Mouse (Mus musculus): Measurements from ENCODE around the gene Isyna1. TPM values are rescaled to one million over a fixed set of nuclear protein-coding genes. Genes with fewer than 3 reads are reported as not detected.
A peak's percentile ranks its signal among the peaks of the same experiment; 100 is the strongest.

Isyna1 gene
- polyA plus RNA-seq, 1 experiment from 2014 or later, result 113 TPM

GRCm38 (mm10) chr8:70618888-70619334 lies 24.7 kb downstream of the Isyna1 start:
- Histone ChIP-seq H3K27ac (replicated peaks) (no peak overlapping the region), H3K27me3 (peaks cover 20% of the 10 kb centered on the region), H3K9ac (no peak overlapping the region), H3K36me3 (no peaks in the 10 kb centered on the region), H3K9me3 (no peaks in the 10 kb centered on the region), H3K4me1 (replicated peaks) (no peaks in the 10 kb centered on the region), H3K4me3 (no peak overlapping the region), H3K4me2 (no peak overlapping the region)
- no peak for ATAC-seq (ENCODE audit: low read depth)
- WGBS, result 29% methylated on average over 9 of the region's 9 CpGs

GRCm38 (mm10) chr8:70622220-70622619 lies 28.0 kb downstream of the Isyna1 start:
- 58% methylated on average over 3 of the region's 3 CpGs for WGBS
- no peaks in the 10 kb centered on the region for H3K36me3 ChIP-seq
- H3K9me3 ChIP-seq, result no peaks in the 10 kb centered on the region
- no peak overlapping the region for H3K4me3 ChIP-seq
- no peak overlapping the region for H3K4me2 ChIP-seq
- H3K4me1 ChIP-seq (replicated peaks), result no peaks in the 10 kb centered on the region
- no peak overlapping the region for H3K27ac ChIP-seq (replicated peaks)
- H3K9ac ChIP-seq, result no peak overlapping the region
- H3K27me3 ChIP-seq, result peaks cover 20% of the 10 kb centered on the region
- no peak for ATAC-seq (ENCODE audit: low read depth)

GRCm38 (mm10) chr8:70625104-70625503 lies 30.9 kb downstream of the Isyna1 start:
- H3K4me1 ChIP-seq (replicated peaks), result peaks cover 12% of the 10 kb centered on the region
- H3K4me3 ChIP-seq, result no peak overlapping the region
- H3K27me3 ChIP-seq, result peaks cover 20% of the 10 kb centered on the region
- H3K27ac ChIP-seq (replicated peaks), result no peak overlapping the region
- no peak overlapping the region for H3K9ac ChIP-seq
- 24% methylated on average over 5 of the region's 5 CpGs for WGBS
- no peaks in the 10 kb centered on the region for H3K36me3 ChIP-seq
- no peaks in the 10 kb centered on the region for H3K9me3 ChIP-seq
- no peak for ATAC-seq (ENCODE audit: low read depth)
- no peak overlapping the region for H3K4me2 ChIP-seq

- no peak for ATAC-seq (ENCODE audit: low read depth)
- H3K4me2 ChIP-seq, result no peak overlapping the region
- H3K4me1 ChIP-seq (replicated peaks), result peaks cover 25% of the 10 kb centered on the region
- H3K4me3 ChIP-seq, result no peak overlapping the region
- 84% methylated on average over 5 of the region's 5 CpGs for WGBS
- no peak overlapping the region for H3K27ac ChIP-seq (replicated peaks)
- H3K9ac ChIP-seq, result no peak overlapping the region
- H3K9me3 ChIP-seq, result no peaks in the 10 kb centered on the region
- H3K27me3 ChIP-seq, result peaks cover 15% of the 10 kb centered on the region
- no peaks in the 10 kb centered on the region for H3K36me3 ChIP-seq
These were observed 32.9 kb downstream of the Isyna1 start for GRCm38 (mm10) chr8:70627041-70627440.

GRCm38 (mm10) chr8:70628986-70629490 lies 34.9 kb downstream of the Isyna1 start:
- Histone ChIP-seq H3K27me3 (peaks cover 13% of the 10 kb centered on the region), H3K9ac (peak overlapping the region; percentile 71), H3K4me1 (replicated peaks) (peaks cover 25% of the 10 kb centered on the region), H3K9me3 (no peaks in the 10 kb centered on the region), H3K4me3 (peak overlapping the region; percentile 45), H3K27ac (replicated peaks) (peak overlapping the region; percentile 76), H3K4me2 (peak overlapping the region; percentile 62), H3K36me3 (no peaks in the 10 kb centered on the region)
- WGBS, result 59% methylated on average over 7 of the region's 7 CpGs
- ATAC-seq (ENCODE audit: low read depth), result peak; percentile 8; the same call in 1 of the 2 replicates

- ATAC-seq (ENCODE audit: low read depth), result peak; percentile 94
- Histone ChIP-seq H3K36me3 (no peaks in the 10 kb centered on the region), H3K4me1 (replicated peaks) (peaks cover 25% of the 10 kb centered on the region), H3K9me3 (no peaks in the 10 kb centered on the region), H3K9ac (peak overlapping the region; percentile 71), H3K4me2 (peak overlapping the region; percentile 62), H3K27me3 (peaks cover 13% of the 10 kb centered on the region), H3K27ac (replicated peaks) (peak overlapping the region; percentile 76), H3K4me3 (peak overlapping the region; percentile 45)
- under 1% methylated on average over 60 of the region's 60 CpGs for WGBS
These were observed 35.7 kb downstream of the Isyna1 start for GRCm38 (mm10) chr8:70629574-70630531.

GRCm38 (mm10) chr8:70630532-70631381 lies 36.6 kb downstream of the Isyna1 start:
- Histone ChIP-seq H3K27ac (replicated peaks) (no peak overlapping the region), H3K27me3 (peaks cover 13% of the 10 kb centered on the region), H3K4me1 (replicated peaks) (peaks cover 25% of the 10 kb centered on the region), H3K4me2 (peak overlapping the region; percentile 62), H3K9ac (no peak overlapping the region), H3K36me3 (no peaks in the 10 kb centered on the region), H3K4me3 (no peak overlapping the region), H3K9me3 (no peaks in the 10 kb centered on the region)
- 13% methylated on average over 22 of the region's 22 CpGs for WGBS
- ATAC-seq (ENCODE audit: low read depth), result no peak

- Histone ChIP-seq H3K27me3 (peaks cover 13% of the 10 kb centered on the region), H3K4me2 (no peak overlapping the region; the same call in 1 of the 2 replicates), H3K9me3 (no peaks in the 10 kb centered on the region), H3K36me3 (no peaks in the 10 kb centered on the region), H3K4me3 (no peak overlapping the region), H3K9ac (no peak overlapping the region), H3K4me1 (replicated peaks) (peaks cover 25% of the 10 kb centered on the region), H3K27ac (replicated peaks) (no peak overlapping the region)
- no peak for ATAC-seq (ENCODE audit: low read depth)
- WGBS, result 20% methylated on average over 23 of the region's 24 CpGs
These were observed 37.3 kb downstream of the Isyna1 start for GRCm38 (mm10) chr8:70631436-70631835.

- H3K36me3 ChIP-seq, result no peaks in the 10 kb centered on the region
- no peak within 1 kb of the TSS for H3K27ac ChIP-seq (replicated peaks)
- H3K9ac ChIP-seq, result no peak within 1 kb of the TSS
- no peak within 1 kb of the TSS; the same call in 1 of the 2 replicates for H3K4me2 ChIP-seq
- no peaks in the 10 kb centered on the region for H3K9me3 ChIP-seq
- peaks cover 30% of the 10 kb centered on the region for H3K4me1 ChIP-seq (replicated peaks)
- peaks cover 13% of the 10 kb centered on the region for H3K27me3 ChIP-seq
- 79% methylated on average over 6 of the region's 6 CpGs for WGBS
- ATAC-seq (ENCODE audit: low read depth), result no peak
- H3K4me3 ChIP-seq, result no peak within 1 kb of the TSS
These were observed 38.2 kb downstream of the Isyna1 start, which contains the start of gene Gdf15 for GRCm38 (mm10) chr8:70632346-70632892. Gene Gdf15, minus strand, starts transcription at chr8:70632456.

GRCm38 (mm10) chr8:70634066-70634465 lies 39.9 kb downstream of the Isyna1 start:
- H3K4me3 ChIP-seq, result no peak overlapping the region
- no peaks in the 10 kb centered on the region for H3K9me3 ChIP-seq
- H3K4me1 ChIP-seq (replicated peaks), result peaks cover 29% of the 10 kb centered on the region
- ATAC-seq (ENCODE audit: low read depth), result no peak
- 63% methylated on average over 6 of the region's 6 CpGs for WGBS
- H3K4me2 ChIP-seq, result no peak overlapping the region
- no peak overlapping the region for H3K27ac ChIP-seq (replicated peaks)
- no peak overlapping the region for H3K9ac ChIP-seq
- peaks cover 13% of the 10 kb centered on the region for H3K27me3 ChIP-seq
- no peaks in the 10 kb centered on the region for H3K36me3 ChIP-seq

- Histone ChIP-seq H3K4me2 (no peak overlapping the region), H3K27me3 (peaks cover 13% of the 10 kb centered on the region), H3K9ac (no peak overlapping the region), H3K36me3 (no peaks in the 10 kb centered on the region), H3K27ac (replicated peaks) (no peak overlapping the region), H3K4me1 (replicated peaks) (peaks cover 15% of the 10 kb centered on the region), H3K9me3 (no peaks in the 10 kb centered on the region), H3K4me3 (no peak overlapping the region)
- ATAC-seq (ENCODE audit: low read depth), result no peak
- WGBS, result 76% methylated on average over 6 of the region's 6 CpGs
These were observed 41.4 kb downstream of the Isyna1 start for GRCm38 (mm10) chr8:70635527-70635926.

Measured in neural tube, embryonic 13.5 days (tissue).